In genomic region chr8:46948091-46948757, GRCm38 (mm10) we compare ENCODE assay signal across 26 mouse cellular contexts. TPM values are rescaled to one million over a fixed set of nuclear protein-coding genes. Genes with fewer than 3 reads are reported as not detected.
A peak's percentile ranks its signal among the peaks of the same experiment; 100 is the strongest.
DNase-seq lines count a peak whose midpoint lies in the region; ATAC-seq and TF ChIP-seq lines count a peak whose summit lies in the region.
"Had no signal": no experiment of that assay in that cellular context is flagged by ENCODE, and none has a peak within 500 bp of the region (broad histone marks: within the 10 kb centered on the region; RNA-seq: fewer than 3 reads in every experiment).

No protein-coding gene starts in this region.

- no peaks in the 10 kb centered on the region for H3K9me3 ChIP-seq in forebrain, embryonic 12.5 days
- H3K9me3 ChIP-seq: forebrain, embryonic 15.5 days; heart, embryonic 10.5 days; heart, embryonic 13.5 days; hindbrain, embryonic 12.5 days; hindbrain, embryonic 15.5 days had no signal

- TF ChIP-seq POLR2A in testis, adult 2 months (IDR thresholded peaks at IDR 0.05; ENCODE audit: control insufficient read depth, low read depth, low read length): no peak
- no peak for TF ChIP-seq POLR2A in embryonic fibroblast, embryonic 13.5 days (IDR thresholded peaks at IDR 0.05; ENCODE audit: low read depth, low read length)

- no peaks in the 10 kb centered on the region for H3K27me3 ChIP-seq in testis, adult 2 months (ENCODE audit: control insufficient read depth, insufficient read depth, low read length)
- H3K27me3 ChIP-seq in forebrain, embryonic 12.5 days: no peaks in the 10 kb centered on the region
- H3K27me3 ChIP-seq: forebrain, embryonic 15.5 days; hindbrain, embryonic 12.5 days; hindbrain, embryonic 15.5 days had no signal

- 86% methylated on average over 14 of the region's 14 CpGs for WGBS in forebrain, embryonic 12.5 days

- H3K4me3 ChIP-seq in testis, adult 2 months (ENCODE audit: control insufficient read depth, low read depth, low read length): peak overlapping the region; percentile 41
- no peak overlapping the region for H3K4me3 ChIP-seq in embryonic fibroblast, embryonic 13.5 days (ENCODE audit: insufficient read depth, low read length)
- no peak overlapping the region for H3K4me3 ChIP-seq in forebrain, embryonic 12.5 days (replicated peaks)
- H3K4me3 ChIP-seq: forebrain, embryonic 15.5 days; gastrocnemius, adult 2 months; heart, adult 2 months; heart, embryonic 10.5 days; heart, embryonic 13.5 days; hindbrain, embryonic 12.5 days; hindbrain, embryonic 15.5 days had no signal

- no peaks in the 10 kb centered on the region for H3K36me3 ChIP-seq in testis, adult 2 months (ENCODE audit: control insufficient read depth, insufficient read depth, low read length)
- no peaks in the 10 kb centered on the region for H3K36me3 ChIP-seq in forebrain, embryonic 12.5 days (replicated peaks)
- H3K36me3 ChIP-seq: forebrain, embryonic 15.5 days; heart, embryonic 10.5 days; heart, embryonic 13.5 days; hindbrain, embryonic 12.5 days; hindbrain, embryonic 15.5 days had no signal

- intact Hi-C loops in heart, postnatal 36 days (cut with DNase I): loop anchor here (10.0 kb wide), 2 partner anchors 393 to 633 kb away; partner anchors contain the start of gene Cenpu

- H3K9ac ChIP-seq in forebrain, embryonic 12.5 days: no peak overlapping the region
- H3K9ac ChIP-seq: forebrain, embryonic 15.5 days; heart, embryonic 13.5 days; hindbrain, embryonic 12.5 days; hindbrain, embryonic 15.5 days had no signal

- H3K4me2 ChIP-seq in forebrain, embryonic 12.5 days: no peak overlapping the region
- H3K4me2 ChIP-seq: forebrain, embryonic 15.5 days; heart, embryonic 13.5 days; hindbrain, embryonic 12.5 days; hindbrain, embryonic 15.5 days had no signal

- no peak overlapping the region for H3K27ac ChIP-seq in testis, adult 2 months (ENCODE audit: control insufficient read depth, insufficient read depth, low read depth, low read length)
- H3K27ac ChIP-seq in embryonic fibroblast, embryonic 13.5 days (ENCODE audit: insufficient read depth, low read length): peak overlapping the region; percentile 17; the same call in 1 of the 2 replicates
- H3K27ac ChIP-seq in forebrain, embryonic 12.5 days: no peak overlapping the region
- H3K27ac ChIP-seq: forebrain, embryonic 15.5 days; gastrocnemius, adult 2 months; heart, adult 2 months; heart, embryonic 10.5 days; heart, embryonic 13.5 days; hindbrain, embryonic 12.5 days; hindbrain, embryonic 15.5 days had no signal

- DNase-seq in heart, adult 11 months: peak; percentile 85
- DNase-seq in heart, postnatal 36 days: no peak
- DNase-seq in testis, postnatal 14 days (ENCODE audit: low spot score): no peak
- DNase-seq: adrenal gland, adult 8-10 months; adrenal gland, postnatal 25 days; cerebellum, adult 18-20 months; cerebellum, adult 9-10 months; cerebellum, postnatal 14 days; gastrocnemius, adult 2 months; gastrocnemius, postnatal 14 days; heart, adult 2 months; heart, postnatal 14 days had no signal

- peaks cover 12% of the 10 kb centered on the region for H3K4me1 ChIP-seq in testis, adult 2 months (ENCODE audit: control insufficient read depth, insufficient read depth, low read length)
- no peaks in the 10 kb centered on the region for H3K4me1 ChIP-seq in embryonic fibroblast, embryonic 13.5 days (ENCODE audit: control insufficient read depth, insufficient read depth, low read length)
- no peaks in the 10 kb centered on the region; the same call in 1 of the 2 replicates for H3K4me1 ChIP-seq in forebrain, embryonic 12.5 days
- H3K4me1 ChIP-seq: forebrain, embryonic 15.5 days; heart, embryonic 10.5 days; heart, embryonic 13.5 days; hindbrain, embryonic 12.5 days; hindbrain, embryonic 15.5 days had no signal

- no peak for TF ChIP-seq CTCF in testis, adult 2 months (IDR thresholded peaks at IDR 0.05; ENCODE audit: control insufficient read depth, insufficient read depth, insufficient replicate concordance, low read depth, low read length)
- no peak for TF ChIP-seq CTCF in embryonic fibroblast, embryonic 13.5 days (IDR thresholded peaks at IDR 0.05; ENCODE audit: borderline replicate concordance, insufficient read depth, low read length)

- ATAC-seq in forebrain, embryonic 12.5 days (ENCODE audit: low FRiP score): no peak
- ATAC-seq: activated CD4-positive, CD25-positive, alpha-beta regulatory T cell, adult 4 months; CD4-positive, CD25-positive, alpha-beta regulatory T cell, adult 4 months; forebrain, embryonic 15.5 days; intestine, postnatal 0 days had no signal

RNA-seq across cellular contexts. Expression of gene Enpp6, which starts 38.5 kb away (rescaled TPM):
- 1 to 10 TPM; 4.2 to 4.3 TPM for total RNA-seq in heart, postnatal 36 days (2021)
- polyA plus RNA-seq in testis, adult 2 months (2012; rRNA removed): 29.0 and 31.1 TPM in 2 replicates
- not detected in 2 replicates for polyA plus RNA-seq in embryonic fibroblast, embryonic 13.5 days (2011; ENCODE audit: insufficient read length, low read depth, missing spikeins)
- 0.14 and 0.24 TPM in 2 replicates for polyA plus RNA-seq in forebrain, embryonic 12.5 days (2016; fragmentation: Nextera tagmentation; extraction: Ambion mirVana)
- total RNA-seq: hematopoietic stem cell, adult 5-6 weeks; MEL had no signal
- polyA plus RNA-seq: C2C12 had no signal

Comparison
In these comparisons a context has a peak if more than half of its experiments do, and no peak if none do; other contexts are left out.
1. RNA of gene Enpp6, which starts 38.5 kb away (polyA plus RNA-seq): 29.0 to 31.1 TPM in testis, adult 2 months; not detected in embryonic fibroblast, embryonic 13.5 days and 0.14 to 0.24 TPM in forebrain, embryonic 12.5 days; every median in the first group is over 10 times any median in the second.